Mouse (Mus musculus): ENCODE measurements around the gene Mtus2. TPM values are rescaled to one million over a fixed set of nuclear protein-coding genes. Genes with fewer than 3 reads are reported as not detected.

The Mtus2 gene
- polyA plus RNA-seq, 1 experiment from 2014 or later, result 11.4 TPM

- WGBS, result 67% methylated on average over 8 of the region's 8 CpGs
- H3K27ac ChIP-seq (ENCODE audit: low read length), result no peak overlapping the region
Observed at GRCm38 (mm10) chr5:148015383-148015782, 58.3 kb downstream of the Mtus2 start.

DNA sequence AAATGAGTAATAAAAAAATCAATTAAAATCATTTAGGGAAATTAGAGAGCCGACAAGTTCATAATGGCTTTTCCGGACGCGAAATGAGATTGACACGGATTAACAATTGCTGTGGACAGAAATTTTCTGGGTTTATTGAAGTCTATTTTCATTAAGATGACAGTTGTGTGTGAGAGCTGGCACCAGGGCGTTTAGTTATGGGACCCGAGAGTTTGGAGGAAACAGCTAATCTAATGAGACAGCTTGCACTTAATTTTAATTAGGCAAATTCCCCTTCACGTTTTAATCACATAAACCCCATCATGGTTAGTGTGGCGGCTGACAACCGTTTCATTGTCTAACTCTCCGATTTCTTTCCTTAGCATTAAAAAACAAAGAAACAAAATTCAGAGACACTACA is 60.3 kb downstream of the Mtus2 start:
- WGBS, result 90% methylated on average over 11 of the region's 11 CpGs
- no peak overlapping the region for H3K27ac ChIP-seq (ENCODE audit: low read length)
- no peak overlapping the region for H3K9ac ChIP-seq (ENCODE audit: low read length)
- no peaks in the 10 kb centered on the region for H3K27me3 ChIP-seq (ENCODE audit: control insufficient read depth, insufficient read depth, low read length)
- no peaks in the 10 kb centered on the region for H3K9me3 ChIP-seq (replicated peaks; ENCODE audit: control insufficient read depth, low read length)
- no peak overlapping the region for H3K4me3 ChIP-seq (replicated peaks; ENCODE audit: low read length)
- H3K36me3 ChIP-seq (ENCODE audit: control insufficient read depth, insufficient read depth, low read length), result no peaks in the 10 kb centered on the region
- no peak overlapping the region for H3K4me2 ChIP-seq (ENCODE audit: low read depth, low read length)
- no peak for ATAC-seq (ENCODE audit: insufficient read depth, low FRiP score)
- no peaks in the 10 kb centered on the region for H3K4me1 ChIP-seq (ENCODE audit: control insufficient read depth, insufficient read depth, low read length)

More at GRCm38 (mm10) chr5:148015383-148015782, 58.3 kb downstream of the Mtus2 start:
- Histone ChIP-seq H3K4me1 (ENCODE audit: control insufficient read depth, insufficient read depth, low read length) (no peaks in the 10 kb centered on the region), H3K9ac (ENCODE audit: low read length) (no peak overlapping the region), H3K36me3 (ENCODE audit: control insufficient read depth, insufficient read depth, low read length) (no peaks in the 10 kb centered on the region), H3K9me3 (replicated peaks; ENCODE audit: control insufficient read depth, low read length) (no peaks in the 10 kb centered on the region), H3K4me3 (replicated peaks; ENCODE audit: low read length) (no peak overlapping the region), H3K4me2 (ENCODE audit: low read depth, low read length) (no peak overlapping the region), H3K27me3 (ENCODE audit: control insufficient read depth, insufficient read depth, low read length) (no peaks in the 10 kb centered on the region)
- ATAC-seq (ENCODE audit: insufficient read depth, low FRiP score), result no peak

DNA sequence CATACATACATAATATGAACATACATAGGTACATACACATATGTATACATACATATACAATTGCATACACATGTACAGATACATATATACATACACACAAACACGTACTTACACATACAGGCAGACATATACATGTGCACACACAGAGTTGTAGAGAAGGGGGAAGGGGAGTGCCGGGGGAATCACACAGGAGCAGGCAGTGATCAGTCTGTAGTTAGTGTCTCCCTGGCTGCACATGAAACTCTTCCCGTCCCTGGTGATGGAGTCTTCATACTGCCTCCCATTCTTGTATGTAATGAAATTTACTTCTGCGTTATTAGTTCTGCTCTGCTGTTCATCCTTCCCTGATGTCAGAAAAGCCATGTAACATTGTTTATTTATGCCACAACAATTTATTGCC is 65.7 kb downstream of the Mtus2 start:
- no peaks in the 10 kb centered on the region for H3K27me3 ChIP-seq (ENCODE audit: control insufficient read depth, insufficient read depth, low read length)
- H3K9ac ChIP-seq (ENCODE audit: low read length), result no peak overlapping the region
- ATAC-seq (ENCODE audit: insufficient read depth, low FRiP score), result no peak
- 80% methylated on average over 4 of the region's 4 CpGs for WGBS
- no peaks in the 10 kb centered on the region for H3K4me1 ChIP-seq (ENCODE audit: control insufficient read depth, insufficient read depth, low read length)
- no peaks in the 10 kb centered on the region for H3K9me3 ChIP-seq (replicated peaks; ENCODE audit: control insufficient read depth, low read length)
- H3K27ac ChIP-seq (ENCODE audit: low read length), result no peak overlapping the region
- H3K4me2 ChIP-seq (ENCODE audit: low read depth, low read length), result no peak overlapping the region
- no peak overlapping the region for H3K4me3 ChIP-seq (replicated peaks; ENCODE audit: low read length)
- no peaks in the 10 kb centered on the region for H3K36me3 ChIP-seq (ENCODE audit: control insufficient read depth, insufficient read depth, low read length)

GRCm38 (mm10) chr5:148026401-148027349 is 69.6 kb downstream of the Mtus2 start:
- H3K4me1 ChIP-seq (ENCODE audit: control insufficient read depth, insufficient read depth, low read length), result no peaks in the 10 kb centered on the region
- H3K9me3 ChIP-seq (replicated peaks; ENCODE audit: control insufficient read depth, low read length), result no peaks in the 10 kb centered on the region
- no peak overlapping the region for H3K9ac ChIP-seq (ENCODE audit: low read length)
- no peak for ATAC-seq (ENCODE audit: insufficient read depth, low FRiP score)
- no peaks in the 10 kb centered on the region for H3K27me3 ChIP-seq (ENCODE audit: control insufficient read depth, insufficient read depth, low read length)
- H3K36me3 ChIP-seq (ENCODE audit: control insufficient read depth, insufficient read depth, low read length), result no peaks in the 10 kb centered on the region
- 56% methylated on average over 26 of the region's 26 CpGs for WGBS
- H3K4me3 ChIP-seq (replicated peaks; ENCODE audit: low read length), result no peak overlapping the region
- H3K27ac ChIP-seq (ENCODE audit: low read length), result no peak overlapping the region
- H3K4me2 ChIP-seq (ENCODE audit: low read depth, low read length), result no peak overlapping the region

GRCm38 (mm10) chr5:148027985-148028384 is 70.9 kb downstream of the Mtus2 start:
- H3K4me1 ChIP-seq (ENCODE audit: control insufficient read depth, insufficient read depth, low read length), result no peaks in the 10 kb centered on the region
- no peaks in the 10 kb centered on the region for H3K9me3 ChIP-seq (replicated peaks; ENCODE audit: control insufficient read depth, low read length)
- H3K36me3 ChIP-seq (ENCODE audit: control insufficient read depth, insufficient read depth, low read length), result no peaks in the 10 kb centered on the region
- no peak for ATAC-seq (ENCODE audit: insufficient read depth, low FRiP score)
- WGBS, result 76% methylated on average over 13 of the region's 13 CpGs
- H3K4me3 ChIP-seq (replicated peaks; ENCODE audit: low read length), result no peak overlapping the region
- H3K27ac ChIP-seq (ENCODE audit: low read length), result no peak overlapping the region
- H3K27me3 ChIP-seq (ENCODE audit: control insufficient read depth, insufficient read depth, low read length), result no peaks in the 10 kb centered on the region
- no peak overlapping the region for H3K9ac ChIP-seq (ENCODE audit: low read length)
- no peak overlapping the region for H3K4me2 ChIP-seq (ENCODE audit: low read depth, low read length)

DNA sequence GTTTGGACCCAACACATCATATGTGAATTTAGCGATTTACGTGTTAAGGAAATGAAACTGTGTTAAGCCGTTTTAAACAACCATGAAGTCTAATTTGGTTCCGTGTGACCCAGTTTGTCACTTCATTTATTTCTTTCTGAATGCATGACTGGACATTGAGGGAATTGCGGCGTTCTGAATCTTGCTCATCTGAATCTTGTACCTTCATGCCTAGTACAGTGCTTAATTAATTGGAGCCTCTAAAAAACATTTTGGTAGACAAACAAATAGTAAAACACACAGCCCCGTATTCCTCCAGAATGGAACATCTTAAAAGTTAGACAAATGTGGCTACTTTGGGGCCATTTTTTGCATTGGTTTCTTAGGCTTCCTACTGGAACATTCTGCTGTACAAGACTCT is 84.5 kb downstream of the Mtus2 start:
- WGBS, result 92% methylated on average over 7 of the region's 7 CpGs
- Histone ChIP-seq H3K36me3 (ENCODE audit: control insufficient read depth, insufficient read depth, low read length) (no peaks in the 10 kb centered on the region), H3K4me2 (ENCODE audit: low read depth, low read length) (no peak overlapping the region), H3K9me3 (replicated peaks; ENCODE audit: control insufficient read depth, low read length) (0 out of 2 replicates have a peak, but pooled peaks cover 5% of the 10 kb centered on the region), H3K4me3 (replicated peaks; ENCODE audit: low read length) (no peak overlapping the region), H3K27ac (ENCODE audit: low read length) (no peak overlapping the region), H3K4me1 (ENCODE audit: control insufficient read depth, insufficient read depth, low read length) (no peaks in the 10 kb centered on the region), H3K27me3 (ENCODE audit: control insufficient read depth, insufficient read depth, low read length) (no peaks in the 10 kb centered on the region), H3K9ac (ENCODE audit: low read length) (no peak overlapping the region)
- no peak for ATAC-seq (ENCODE audit: insufficient read depth, low FRiP score)

DNA sequence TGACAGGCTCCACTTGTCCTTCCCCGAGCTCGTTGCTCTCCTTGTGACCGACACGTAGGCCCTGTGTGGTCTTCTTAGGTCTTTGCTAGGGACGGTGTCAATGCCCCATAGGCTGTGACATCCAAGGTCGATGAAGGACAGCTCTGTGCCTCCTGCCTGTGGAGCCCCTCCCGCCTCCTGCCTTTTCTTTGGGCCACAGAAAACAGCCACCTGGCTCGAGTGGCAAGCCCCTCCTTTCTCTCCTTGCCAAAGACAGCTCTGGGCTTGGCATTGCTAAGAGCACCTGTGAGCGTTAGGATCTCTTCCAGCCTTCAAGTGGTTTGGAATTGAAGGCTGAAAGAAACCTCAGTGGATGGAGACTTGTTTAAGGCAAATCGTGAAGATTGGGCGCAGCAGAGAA is 91.1 kb downstream of the Mtus2 start:
- 75% methylated on average over 11 of the region's 11 CpGs for WGBS
- Histone ChIP-seq H3K4me3 (replicated peaks; ENCODE audit: low read length) (no peak overlapping the region), H3K27me3 (ENCODE audit: control insufficient read depth, insufficient read depth, low read length) (no peaks in the 10 kb centered on the region), H3K4me1 (ENCODE audit: control insufficient read depth, insufficient read depth, low read length) (no peaks in the 10 kb centered on the region), H3K9me3 (replicated peaks; ENCODE audit: control insufficient read depth, low read length) (0 out of 2 replicates have a peak, but pooled peaks cover 5% of the 10 kb centered on the region), H3K36me3 (ENCODE audit: control insufficient read depth, insufficient read depth, low read length) (no peaks in the 10 kb centered on the region), H3K4me2 (ENCODE audit: low read depth, low read length) (no peak overlapping the region), H3K9ac (ENCODE audit: low read length) (no peak overlapping the region), H3K27ac (ENCODE audit: low read length) (no peak overlapping the region)
- no peak for ATAC-seq (ENCODE audit: insufficient read depth, low FRiP score)

DNA sequence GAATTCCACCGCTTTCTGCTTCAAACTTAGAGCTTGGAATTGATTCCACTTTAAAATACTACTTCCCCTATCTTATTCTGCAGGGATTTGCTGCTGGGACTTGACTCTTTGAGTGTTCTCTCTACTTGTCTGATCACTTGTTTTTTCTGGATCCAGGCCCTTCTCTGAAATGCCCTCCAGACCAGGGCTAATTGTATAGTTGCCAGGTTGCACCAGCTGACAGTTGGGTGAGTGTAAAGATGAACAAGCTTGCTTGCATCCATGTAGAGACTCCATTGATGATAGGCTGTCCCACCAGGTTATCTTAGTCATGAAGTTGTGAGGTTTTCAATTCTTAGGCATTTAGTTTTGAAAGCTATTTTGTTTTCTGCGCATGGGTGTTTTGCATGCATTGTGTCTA is 92.2 kb downstream of the Mtus2 start:
- no peaks in the 10 kb centered on the region for H3K27me3 ChIP-seq (ENCODE audit: control insufficient read depth, insufficient read depth, low read length)
- H3K9ac ChIP-seq (ENCODE audit: low read length), result no peak overlapping the region
- H3K4me2 ChIP-seq (ENCODE audit: low read depth, low read length), result no peak overlapping the region
- H3K27ac ChIP-seq (ENCODE audit: low read length), result no peak overlapping the region
- no peaks in the 10 kb centered on the region for H3K4me1 ChIP-seq (ENCODE audit: control insufficient read depth, insufficient read depth, low read length)
- H3K9me3 ChIP-seq (replicated peaks; ENCODE audit: control insufficient read depth, low read length), result 0 out of 2 replicates have a peak, but pooled peaks cover 2% of the 10 kb centered on the region
- 90% methylated on average over 2 of the region's 2 CpGs for WGBS
- H3K4me3 ChIP-seq (replicated peaks; ENCODE audit: low read length), result no peak overlapping the region
- H3K36me3 ChIP-seq (ENCODE audit: control insufficient read depth, insufficient read depth, low read length), result no peaks in the 10 kb centered on the region
- ATAC-seq (ENCODE audit: insufficient read depth, low FRiP score), result no peak

GRCm38 (mm10) chr5:148052846-148053608 is 95.9 kb downstream of the Mtus2 start:
- no peak for ATAC-seq (ENCODE audit: insufficient read depth, low FRiP score)
- no peaks in the 10 kb centered on the region for H3K4me1 ChIP-seq (ENCODE audit: control insufficient read depth, insufficient read depth, low read length)
- no peaks in the 10 kb centered on the region for H3K36me3 ChIP-seq (ENCODE audit: control insufficient read depth, insufficient read depth, low read length)
- no peak overlapping the region for H3K4me2 ChIP-seq (ENCODE audit: low read depth, low read length)
- no peak overlapping the region for H3K4me3 ChIP-seq (replicated peaks; ENCODE audit: low read length)
- no peaks in the 10 kb centered on the region for H3K27me3 ChIP-seq (ENCODE audit: control insufficient read depth, insufficient read depth, low read length)
- WGBS, result 65% methylated on average over 13 of the region's 13 CpGs
- no peak overlapping the region for H3K9ac ChIP-seq (ENCODE audit: low read length)
- no peak overlapping the region for H3K27ac ChIP-seq (ENCODE audit: low read length)
- H3K9me3 ChIP-seq (replicated peaks; ENCODE audit: control insufficient read depth, low read length), result no peaks in the 10 kb centered on the region
